Mouse (Mus musculus): ENCODE measurements at regions not wholly inside any gene's neighbourhood (a gene's known extent, or its start where the extent isn't known, plus 50 kb on each side); places are given as distances from the start of the nearest gene placed in this dataset.

- ATAC-seq (ENCODE audit: low FRiP score), result no peak
- Histone ChIP-seq H3K4me2 (no peak overlapping the region), H3K27ac (no peak overlapping the region)
These were observed 111.9 kb downstream of the Tbx5 start for GRCm38 (mm10) chr5:119944371-119944770.

GRCm38 (mm10) chr5:119948399-119948798 lies 115.9 kb downstream of the Tbx5 start:
- 71% methylated on average over 4 of the region's 4 CpGs for WGBS

More at GRCm38 (mm10) chr5:119944371-119944770, 111.9 kb downstream of the Tbx5 start:
- Histone ChIP-seq H3K9ac (no peak overlapping the region), H3K36me3 (no peaks in the 10 kb centered on the region), H3K9me3 (no peaks in the 10 kb centered on the region), H3K4me3 (no peak overlapping the region), H3K27me3 (no peaks in the 10 kb centered on the region), H3K4me1 (replicated peaks) (0 out of 2 replicates have a peak, but pooled peaks cover 3% of the 10 kb centered on the region)
- 69% methylated on average over 10 of the region's 10 CpGs for WGBS

GRCm38 (mm10) chr5:119952085-119952484 lies 119.6 kb downstream of the Tbx5 start:
- Histone ChIP-seq H3K4me1 (replicated peaks) (no peaks in the 10 kb centered on the region), H3K4me2 (no peak overlapping the region), H3K9ac (no peak overlapping the region), H3K27ac (no peak overlapping the region), H3K4me3 (no peak overlapping the region), H3K36me3 (no peaks in the 10 kb centered on the region), H3K27me3 (no peaks in the 10 kb centered on the region), H3K9me3 (no peaks in the 10 kb centered on the region)
- 88% methylated on average over 2 of the region's 2 CpGs for WGBS
- ATAC-seq (ENCODE audit: low FRiP score), result no peak

More at GRCm38 (mm10) chr5:119948399-119948798, 115.9 kb downstream of the Tbx5 start:
- ATAC-seq (ENCODE audit: low FRiP score), result peak; percentile 68; the same call in 1 of the 2 replicates
- H3K27me3 ChIP-seq, result no peaks in the 10 kb centered on the region
- 0 out of 2 replicates have a peak, but pooled peaks cover 3% of the 10 kb centered on the region for H3K4me1 ChIP-seq (replicated peaks)
- H3K4me2 ChIP-seq, result no peak overlapping the region
- H3K9ac ChIP-seq, result no peak overlapping the region
- H3K27ac ChIP-seq, result no peak overlapping the region
- H3K9me3 ChIP-seq, result no peaks in the 10 kb centered on the region
- no peaks in the 10 kb centered on the region for H3K36me3 ChIP-seq
- H3K4me3 ChIP-seq, result no peak overlapping the region

- Histone ChIP-seq H3K4me1 (replicated peaks) (no peaks in the 10 kb centered on the region), H3K9ac (no peak overlapping the region), H3K27me3 (no peaks in the 10 kb centered on the region), H3K9me3 (no peaks in the 10 kb centered on the region), H3K36me3 (no peaks in the 10 kb centered on the region), H3K4me3 (no peak overlapping the region), H3K27ac (no peak overlapping the region), H3K4me2 (no peak overlapping the region)
- WGBS, result 88% methylated on average over 5 of the region's 5 CpGs
- no peak for ATAC-seq (ENCODE audit: low FRiP score)
These were observed 120.7 kb downstream of the Tbx5 start for GRCm38 (mm10) chr5:119953189-119953588.

GRCm38 (mm10) chr5:119953811-119954566 lies 121.5 kb downstream of the Tbx5 start:
- Histone ChIP-seq H3K9ac (no peak overlapping the region), H3K4me3 (no peak overlapping the region), H3K9me3 (no peaks in the 10 kb centered on the region), H3K4me2 (no peak overlapping the region), H3K4me1 (replicated peaks) (peaks cover 3% of the 10 kb centered on the region; the same call in 1 of the 2 replicates), H3K27me3 (no peaks in the 10 kb centered on the region), H3K36me3 (no peaks in the 10 kb centered on the region), H3K27ac (no peak overlapping the region)
- ATAC-seq (ENCODE audit: low FRiP score), result no peak
- 80% methylated on average over 14 of the region's 14 CpGs for WGBS

- Histone ChIP-seq H3K36me3 (no peaks in the 10 kb centered on the region), H3K9ac (no peak overlapping the region), H3K4me2 (no peak overlapping the region), H3K4me1 (replicated peaks) (peaks cover 7% of the 10 kb centered on the region; the same call in 1 of the 2 replicates), H3K27ac (no peak overlapping the region), H3K27me3 (no peaks in the 10 kb centered on the region), H3K9me3 (no peaks in the 10 kb centered on the region), H3K4me3 (no peak overlapping the region)
- 39% methylated on average over 14 of the region's 14 CpGs for WGBS
- no peak for ATAC-seq (ENCODE audit: low FRiP score)
These were observed 126.5 kb downstream of the Tbx5 start for GRCm38 (mm10) chr5:119958942-119959341.

GRCm38 (mm10) chr5:119964751-119965150 lies 132.3 kb downstream of the Tbx5 start:
- Histone ChIP-seq H3K9ac (no peak overlapping the region), H3K4me2 (no peak overlapping the region), H3K9me3 (no peaks in the 10 kb centered on the region), H3K27ac (no peak overlapping the region), H3K4me1 (replicated peaks) (no peaks in the 10 kb centered on the region), H3K36me3 (no peaks in the 10 kb centered on the region), H3K27me3 (0 out of 2 replicates have a peak, but pooled peaks cover 2% of the 10 kb centered on the region), H3K4me3 (no peak overlapping the region)
- WGBS, result 70% methylated on average over 3 of the region's 3 CpGs
- no peak; the same call in 1 of the 2 replicates for ATAC-seq (ENCODE audit: low FRiP score)

GRCm38 (mm10) chr5:119971286-119971685 lies 138.8 kb downstream of the Tbx5 start:
- H3K4me1 ChIP-seq (replicated peaks), result peaks cover 9% of the 10 kb centered on the region; the same call in 1 of the 2 replicates
- no peak overlapping the region for H3K4me2 ChIP-seq
- no peak overlapping the region for H3K4me3 ChIP-seq
- no peak overlapping the region for H3K27ac ChIP-seq
- no peak overlapping the region for H3K9ac ChIP-seq
- H3K27me3 ChIP-seq, result no peaks in the 10 kb centered on the region
- 78% methylated on average over 16 of the region's 16 CpGs for WGBS
- H3K36me3 ChIP-seq, result no peaks in the 10 kb centered on the region
- no peak for ATAC-seq (ENCODE audit: low FRiP score)
- H3K9me3 ChIP-seq, result no peaks in the 10 kb centered on the region

GRCm38 (mm10) chr5:119972802-119973437 lies 140.5 kb downstream of the Tbx5 start:
- Histone ChIP-seq H3K4me1 (replicated peaks) (peaks cover 9% of the 10 kb centered on the region; the same call in 1 of the 2 replicates), H3K27me3 (no peaks in the 10 kb centered on the region), H3K4me2 (peak overlapping the region; percentile 28), H3K9ac (no peak overlapping the region), H3K27ac (peak overlapping the region; percentile 60), H3K36me3 (no peaks in the 10 kb centered on the region), H3K4me3 (no peak overlapping the region), H3K9me3 (no peaks in the 10 kb centered on the region)
- WGBS, result 56% methylated on average over 24 of the region's 24 CpGs
- peak; percentile 79; the same call in 1 of the 2 replicates for ATAC-seq (ENCODE audit: low FRiP score)

- Histone ChIP-seq H3K27me3 (no peaks in the 10 kb centered on the region), H3K27ac (no peak overlapping the region), H3K9ac (no peak overlapping the region), H3K4me2 (0 out of 2 replicates have a peak overlapping the region, but pooled peaks have one; percentile 8), H3K9me3 (no peaks in the 10 kb centered on the region), H3K36me3 (no peaks in the 10 kb centered on the region), H3K4me3 (no peak overlapping the region), H3K4me1 (replicated peaks) (peaks cover 19% of the 10 kb centered on the region)
- WGBS, result 34% methylated on average over 9 of the region's 10 CpGs
- ATAC-seq (ENCODE audit: low FRiP score), result no peak
These were observed 138.1 kb upstream of the Rbm19 start for GRCm38 (mm10) chr5:119978096-119978715.

GRCm38 (mm10) chr5:119981111-119981807 lies 135.0 kb upstream of the Rbm19 start:
- H3K4me2 ChIP-seq, result no peak overlapping the region
- peak overlapping the region; percentile 66; the same call in 1 of the 2 replicates for H3K27ac ChIP-seq
- no peaks in the 10 kb centered on the region for H3K36me3 ChIP-seq
- no peak overlapping the region for H3K9ac ChIP-seq
- no peak overlapping the region for H3K4me3 ChIP-seq
- no peaks in the 10 kb centered on the region for H3K9me3 ChIP-seq
- no peaks in the 10 kb centered on the region for H3K27me3 ChIP-seq
- no peak for ATAC-seq (ENCODE audit: low FRiP score)
- peaks cover 13% of the 10 kb centered on the region for H3K4me1 ChIP-seq (replicated peaks)
- 66% methylated on average over 17 of the region's 18 CpGs for WGBS

- Histone ChIP-seq H3K4me1 (replicated peaks) (peaks cover 8% of the 10 kb centered on the region), H3K27me3 (no peaks in the 10 kb centered on the region), H3K9me3 (no peaks in the 10 kb centered on the region), H3K36me3 (no peaks in the 10 kb centered on the region), H3K27ac (no peak overlapping the region), H3K9ac (no peak overlapping the region), H3K4me3 (no peak overlapping the region), H3K4me2 (no peak overlapping the region)
- 74% methylated on average over 7 of the region's 7 CpGs for WGBS
- ATAC-seq (ENCODE audit: low FRiP score), result no peak
These were observed 132.1 kb upstream of the Rbm19 start for GRCm38 (mm10) chr5:119984206-119984605.
